Mouse (Mus musculus): ENCODE data around the gene Znhit2.

The Znhit2 gene

DNA sequence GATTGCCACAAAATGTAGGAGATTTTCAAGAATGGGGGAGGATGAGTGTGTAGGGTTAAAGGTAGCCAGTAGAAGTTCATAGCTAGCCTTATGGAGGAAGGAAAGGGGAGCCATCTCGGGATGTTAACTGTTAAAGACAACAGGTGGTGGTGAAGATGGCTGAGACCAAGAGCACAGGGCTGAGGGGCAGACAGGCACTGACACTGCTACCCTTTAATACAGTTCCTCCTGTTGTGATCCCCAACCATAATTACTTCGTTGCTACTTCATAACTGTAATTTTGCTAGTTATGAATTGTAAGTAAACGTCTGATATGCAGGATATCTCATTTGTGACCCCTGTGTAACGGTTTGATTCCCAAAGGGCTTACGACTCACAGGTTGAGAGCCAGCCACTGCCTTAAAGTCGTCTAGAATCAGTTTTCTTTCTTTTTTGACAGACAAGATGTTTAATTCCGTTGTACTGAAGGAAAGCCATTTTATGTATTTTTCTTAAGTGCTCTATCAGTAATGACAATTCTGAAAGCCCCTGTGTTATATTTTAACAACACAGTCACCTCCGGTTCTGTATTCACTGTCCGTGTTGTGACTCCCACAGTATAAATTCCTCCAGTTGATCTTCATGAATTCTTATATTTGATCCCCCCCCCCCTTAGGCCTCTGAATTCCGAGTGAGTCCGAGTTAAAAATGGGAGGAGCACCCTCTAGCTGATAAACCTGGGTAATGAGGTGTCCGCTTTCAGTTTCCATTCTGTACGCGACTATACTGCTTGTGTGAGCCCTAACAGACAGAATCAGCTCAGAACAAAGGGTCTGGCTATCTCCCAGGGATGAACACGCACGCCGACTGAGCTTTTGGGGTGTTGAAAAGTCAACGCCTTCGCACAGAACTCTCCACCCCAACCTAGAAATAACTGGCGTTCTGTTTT lies 15.4 kb upstream of the Znhit2 start:
- in situ Hi-C loops (cut with MboI, MseI), result loop anchor here (5.0 to 10.0 kb wide), 2 partner anchors 37 to 629 kb away; partner anchors contain the start of genes Cdca5, Gm28374, Tmem262 and Zfpl1

DNA sequence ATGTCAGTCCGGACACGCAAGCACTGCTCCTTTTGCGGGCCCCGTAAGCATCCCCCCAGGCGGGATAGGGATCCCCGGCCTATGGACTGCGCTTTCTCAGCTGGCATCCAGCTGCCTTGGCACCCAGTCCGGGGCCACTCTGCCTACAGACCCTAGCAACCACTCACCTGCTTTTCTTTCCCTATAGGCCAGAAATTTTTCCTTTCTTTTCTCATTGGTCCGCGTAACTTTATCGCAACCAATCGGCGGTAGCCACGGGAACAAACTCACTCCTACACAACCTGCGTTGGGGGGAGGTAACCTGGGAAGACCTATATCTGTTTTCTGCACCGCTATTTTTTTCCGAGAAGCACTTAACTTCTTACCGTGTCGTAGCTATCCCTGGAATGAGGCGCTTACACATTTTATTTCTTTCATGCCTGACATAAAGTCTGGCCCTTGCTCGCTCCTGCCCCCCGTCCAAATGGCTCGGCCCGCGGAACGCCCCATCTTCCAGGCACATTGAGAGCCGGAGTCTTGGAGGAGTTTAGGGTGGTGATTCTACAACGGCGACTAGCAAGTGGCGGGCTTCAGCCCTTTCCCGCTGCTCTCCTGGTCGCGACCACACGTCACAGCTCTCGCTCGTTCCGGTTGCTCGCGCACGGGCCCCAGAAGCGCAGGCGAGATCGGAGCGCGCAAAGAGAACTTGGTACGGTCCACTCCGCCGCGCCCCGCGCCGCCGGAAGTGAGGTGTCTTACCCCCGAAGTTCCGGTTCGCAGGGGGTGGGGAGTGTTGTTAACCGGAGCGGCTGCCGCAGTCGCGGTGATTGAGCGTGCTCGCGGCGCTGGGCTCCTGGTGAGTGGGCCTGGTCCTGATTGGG lies 14.5 kb upstream of the Znhit2 start, which contains the start of gene Syvn1:
TSS of gene Syvn1 (plus strand) at position 283 of the 860 bp plus-strand sequence.
- in situ Hi-C loops (cut with MboI, MseI), result loop anchor here (5.0 to 10.0 kb wide), 2 partner anchors 36 to 628 kb away; partner anchors contain the start of genes Cdca5, Gm28374, Tmem262 and Zfpl1

DNA sequence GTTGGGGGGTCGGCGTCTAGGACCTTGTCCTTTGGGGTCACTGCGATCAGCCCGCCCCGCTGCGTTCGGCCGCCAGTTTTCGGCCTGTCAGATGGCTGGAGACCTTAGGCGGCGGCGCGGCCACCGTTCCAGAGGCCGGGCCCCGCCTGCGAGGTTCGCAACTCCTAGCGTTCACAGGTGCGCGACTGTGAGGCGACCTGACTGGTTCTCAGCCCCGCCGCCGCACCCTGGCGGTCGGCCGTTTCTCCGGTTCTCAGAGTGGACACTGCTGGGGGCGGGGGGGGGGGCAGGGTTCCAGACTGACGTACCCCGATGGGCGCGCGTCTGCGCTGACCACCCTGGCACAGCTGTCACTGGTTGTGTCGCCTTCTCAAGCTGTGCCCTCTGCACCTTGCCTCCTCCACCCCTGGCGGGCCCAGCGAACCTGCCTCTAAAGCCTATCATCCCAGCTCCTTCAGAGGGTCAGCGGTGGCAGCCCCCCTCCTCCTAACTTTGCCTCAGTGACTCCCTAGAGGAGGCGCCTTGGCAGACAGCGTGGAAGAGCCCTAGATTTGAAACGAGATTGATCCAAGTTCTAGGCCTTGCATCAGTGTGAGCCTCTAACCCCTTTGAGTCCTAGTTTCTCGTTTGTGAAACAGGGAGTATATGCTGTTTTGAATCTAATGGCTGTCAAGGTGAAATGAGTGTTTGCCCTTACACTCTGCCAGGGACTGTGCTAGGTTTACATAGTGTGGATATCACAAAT lies 13.7 kb upstream of the Znhit2 start:
- in situ Hi-C loops (cut with MboI, MseI), result loop anchor here (5.0 to 10.0 kb wide), 2 partner anchors 35 to 627 kb away; partner anchors contain the start of genes Cdca5, Gm28374, Tmem262 and Zfpl1

DNA sequence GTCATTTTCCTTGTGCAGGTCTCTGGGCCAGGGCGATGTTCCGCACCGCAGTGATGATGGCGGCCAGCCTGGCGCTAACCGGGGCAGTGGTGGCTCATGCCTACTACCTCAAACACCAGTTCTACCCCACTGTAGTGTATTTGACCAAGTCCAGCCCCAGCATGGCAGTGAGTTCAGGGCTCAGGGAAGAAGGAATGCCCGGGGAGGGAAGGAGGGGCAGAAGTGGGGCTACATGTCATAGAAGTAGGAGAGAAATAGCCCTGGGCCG lies 13.2 kb upstream of the Znhit2 start:
- in situ Hi-C loops (cut with MboI, MseI), result loop anchor here (5.0 to 10.0 kb wide), 2 partner anchors 34 to 627 kb away; partner anchors contain the start of genes Cdca5, Gm28374, Tmem262 and Zfpl1

DNA sequence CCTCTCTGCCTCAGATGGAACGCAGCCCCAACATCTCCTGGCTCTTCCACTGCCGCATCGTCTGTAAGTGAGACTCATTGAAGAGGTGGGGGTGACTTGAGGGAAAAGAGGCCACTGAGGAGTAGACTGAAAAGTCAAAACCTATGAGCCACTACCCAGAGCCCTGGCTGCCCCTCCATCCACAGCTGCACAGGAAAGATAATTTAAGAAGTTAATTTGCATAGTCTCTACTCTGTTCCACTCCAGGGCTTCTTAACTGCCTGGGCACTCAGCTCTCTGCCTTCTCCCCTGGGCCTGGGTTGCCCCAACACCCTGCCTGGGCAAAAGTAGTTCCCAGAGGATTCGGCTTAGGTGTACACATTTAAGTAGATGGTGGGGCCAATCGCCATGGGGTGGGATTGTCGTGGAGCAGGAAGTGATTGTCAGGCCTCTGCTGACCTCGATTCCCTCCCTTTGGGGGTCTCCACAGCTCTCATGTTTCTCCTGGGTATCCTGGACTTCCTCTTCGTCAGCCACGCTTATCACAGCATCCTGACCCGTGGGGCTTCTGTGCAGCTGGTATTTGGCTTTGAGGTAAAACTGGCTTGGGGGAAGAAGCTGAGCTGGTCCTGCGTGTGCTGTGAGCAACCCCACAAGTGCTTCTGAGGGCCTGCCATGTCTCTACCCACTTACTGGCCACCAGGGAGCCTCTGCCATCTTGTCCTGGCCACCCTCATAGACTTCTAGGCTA lies 12.1 kb upstream of the Znhit2 start:
- in situ Hi-C loops (cut with MboI, MseI), result loop anchor here (5.0 to 10.0 kb wide), 2 partner anchors 33 to 626 kb away; partner anchors contain the start of genes Cdca5, Gm28374, Tmem262 and Zfpl1

DNA sequence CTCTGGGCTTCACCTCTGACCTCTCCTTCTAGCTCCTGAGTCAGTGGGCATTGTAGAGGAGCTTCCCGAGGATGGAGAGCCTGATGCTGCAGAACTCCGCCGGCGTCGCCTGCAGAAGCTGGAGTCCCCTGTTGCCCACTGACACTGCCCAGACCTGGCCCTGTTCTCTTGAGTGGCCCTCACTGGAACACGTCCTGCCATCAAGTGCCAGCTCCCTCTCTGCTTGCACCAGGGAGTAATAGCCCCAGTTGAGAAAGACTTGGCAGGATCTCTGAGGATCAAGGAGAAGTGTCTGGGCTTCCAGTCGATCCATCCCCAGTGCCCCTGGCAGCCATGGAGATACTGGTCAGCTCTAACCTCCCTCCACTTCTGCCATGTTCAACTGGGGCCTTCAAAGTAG lies 8.5 kb upstream of the Znhit2 start:
- in situ Hi-C loops (cut with MboI, MseI), result no loop called here

DNA sequence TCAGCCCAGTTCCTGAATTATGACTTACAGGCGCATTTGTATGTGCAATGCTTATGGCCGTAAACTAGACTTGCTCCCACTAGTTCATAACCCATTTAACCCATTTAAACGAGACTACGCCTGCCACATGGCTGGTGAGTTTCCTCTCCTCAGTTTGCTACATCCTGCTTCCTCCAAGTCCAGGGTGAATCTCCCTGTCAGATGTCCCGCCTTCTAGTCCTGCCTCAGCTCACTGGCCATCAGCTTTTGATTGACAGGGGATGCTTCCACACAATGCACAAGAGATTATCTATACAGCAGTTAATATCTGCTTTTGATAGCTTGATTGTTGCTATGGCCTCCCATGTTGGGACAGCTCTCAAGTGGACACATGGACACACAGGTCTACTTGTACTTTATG lies 6.7 kb upstream of the Znhit2 start:
- in situ Hi-C loops (cut with MboI, MseI), result no loop called here

DNA sequence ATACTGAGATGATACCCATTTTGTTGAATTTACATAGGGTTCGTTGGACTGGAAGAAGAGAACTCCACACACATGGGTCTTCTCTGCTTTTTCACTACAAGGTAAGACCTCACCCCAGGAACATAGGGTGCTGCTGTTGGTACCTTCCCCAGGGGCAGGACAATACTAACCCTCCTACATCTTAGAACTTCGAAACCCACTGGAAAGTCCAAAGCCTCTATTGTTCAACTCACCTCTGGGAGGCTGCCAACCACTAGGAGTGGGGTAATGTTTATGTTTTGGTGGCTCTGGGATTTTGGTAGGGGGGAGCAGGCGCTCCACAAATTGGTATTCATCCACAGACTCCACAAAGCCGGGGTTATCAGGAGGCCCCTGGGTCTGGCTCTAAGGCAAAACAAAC lies 4.3 kb upstream of the Znhit2 start:
- in situ Hi-C loops (cut with MboI, MseI), result no loop called here

DNA sequence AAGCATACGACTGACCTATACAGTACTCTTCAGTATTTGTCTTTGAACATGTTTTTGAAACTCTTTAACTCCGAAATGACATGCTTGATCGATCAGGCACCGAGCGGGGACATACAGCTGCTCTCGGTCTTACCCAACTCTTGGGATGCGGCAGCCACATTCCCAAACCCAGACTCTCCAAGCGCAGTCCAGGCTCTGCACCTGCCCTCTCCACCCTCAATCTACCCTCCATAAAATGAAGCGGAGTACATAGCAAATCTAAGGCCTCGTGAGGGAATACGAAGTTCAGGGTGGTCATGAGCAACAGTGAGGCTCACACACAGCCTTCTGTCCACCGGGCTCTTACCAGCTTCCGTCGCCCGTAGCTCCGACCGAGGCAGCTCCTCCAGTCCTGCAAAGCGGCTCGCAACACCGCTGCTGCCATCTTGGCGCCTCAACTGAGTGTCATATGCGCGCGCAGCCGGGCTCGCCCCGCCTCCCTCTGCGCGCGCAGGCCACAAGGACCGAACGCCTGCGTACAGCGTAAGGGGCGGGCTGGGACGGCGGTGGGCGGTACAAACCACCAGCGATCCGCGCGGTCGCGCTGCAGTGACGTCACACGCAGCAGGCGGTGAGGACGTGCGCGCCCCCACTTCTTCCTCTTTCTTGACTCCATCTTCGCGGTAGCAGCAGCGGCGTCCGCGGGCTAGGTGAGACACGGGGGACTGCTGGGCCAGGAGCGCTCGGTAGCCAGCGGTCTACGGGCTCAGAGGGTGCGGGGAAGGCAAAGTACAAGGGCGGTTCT lies 3.5 kb upstream of the Znhit2 start, which contains the start of the genes Mrpl49 and Fau:
TSS of gene Mrpl49 (minus strand) at position 473 of the 784 bp plus-strand sequence.
TSS of gene Fau (plus strand) at position 532 of the 784 bp plus-strand sequence.
- in situ Hi-C loops (cut with MboI, MseI), result no loop called here

DNA sequence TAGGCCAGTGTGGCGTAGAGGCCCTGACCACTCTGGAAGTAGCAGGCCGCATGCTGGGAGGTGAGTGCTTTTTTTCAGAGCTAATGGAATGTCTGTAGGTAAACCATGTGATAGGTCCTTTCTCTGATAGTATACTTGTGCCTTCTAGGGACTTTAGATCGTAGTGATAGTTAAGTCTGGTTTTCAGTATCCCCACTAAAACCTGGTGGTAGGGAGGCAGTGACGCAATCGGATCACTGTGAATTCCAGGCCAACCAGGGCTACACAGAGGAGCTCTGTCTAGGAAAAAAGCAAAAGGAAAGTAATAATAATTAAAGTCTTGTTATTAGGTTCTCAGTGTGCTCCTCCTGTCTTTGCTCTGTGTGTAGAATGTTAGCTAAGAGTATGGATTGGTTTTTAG lies 2.5 kb upstream of the Znhit2 start:
- in situ Hi-C loops (cut with MboI, MseI), result no loop called here

DNA sequence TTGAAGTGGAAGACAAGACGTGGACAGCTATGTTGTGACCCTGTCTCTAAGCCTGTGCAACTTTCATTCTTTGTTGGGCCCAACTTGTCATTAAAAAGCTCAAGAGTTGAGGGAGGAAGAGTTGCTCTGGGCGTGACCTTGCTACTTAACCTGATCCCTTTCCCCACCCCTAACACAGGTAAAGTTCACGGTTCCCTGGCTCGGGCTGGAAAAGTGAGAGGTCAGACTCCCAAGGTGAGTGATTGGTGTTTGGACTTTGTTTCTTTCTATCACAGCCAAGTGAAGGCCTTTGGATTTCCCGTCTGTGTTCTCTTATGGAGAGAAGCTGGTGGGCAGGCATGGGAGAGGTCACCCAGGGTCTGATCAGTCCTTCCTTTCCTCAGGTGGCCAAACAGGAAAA lies 2.0 kb upstream of the Znhit2 start:
- in situ Hi-C loops (cut with MboI, MseI), result no loop called here

DNA sequence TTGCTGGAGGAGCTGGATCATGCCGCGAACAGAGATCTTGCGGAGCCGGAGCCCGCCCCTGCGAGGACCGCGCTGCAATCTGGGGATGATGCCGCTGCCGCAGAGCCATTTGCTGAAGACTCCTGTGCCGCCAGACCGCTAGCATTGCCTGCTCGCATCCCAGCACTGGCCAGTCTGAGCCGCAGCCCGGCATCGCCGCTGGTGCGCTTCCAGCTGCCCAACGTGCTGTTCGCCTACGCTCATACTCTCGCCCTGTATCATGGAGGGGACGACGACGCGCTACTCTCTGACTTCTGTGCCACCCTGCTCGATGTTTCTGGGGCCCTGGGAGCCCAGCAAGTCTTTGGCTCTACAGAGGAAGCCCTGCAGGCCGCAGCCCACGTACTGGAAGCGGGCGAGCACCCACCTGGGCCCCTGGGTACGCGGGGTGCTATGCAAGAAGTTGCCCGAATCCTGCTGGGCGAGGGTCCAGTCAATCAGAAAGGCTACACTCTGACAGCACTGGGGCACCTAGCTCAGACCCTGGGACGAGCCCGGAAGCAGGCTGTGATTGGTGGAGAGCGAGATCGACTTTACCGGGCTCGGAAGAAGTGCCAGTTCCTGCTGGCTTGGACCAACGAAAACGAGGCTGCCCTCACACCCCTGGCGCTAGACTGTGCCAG lies 780 bp downstream of the Znhit2 start:
- in situ Hi-C loops (cut with MboI, MseI), result loop anchor here (10.0 kb wide), 2 partner anchors 53 to 273 kb away; partner anchors contain the start of genes Men1 and Sac3d1

DNA sequence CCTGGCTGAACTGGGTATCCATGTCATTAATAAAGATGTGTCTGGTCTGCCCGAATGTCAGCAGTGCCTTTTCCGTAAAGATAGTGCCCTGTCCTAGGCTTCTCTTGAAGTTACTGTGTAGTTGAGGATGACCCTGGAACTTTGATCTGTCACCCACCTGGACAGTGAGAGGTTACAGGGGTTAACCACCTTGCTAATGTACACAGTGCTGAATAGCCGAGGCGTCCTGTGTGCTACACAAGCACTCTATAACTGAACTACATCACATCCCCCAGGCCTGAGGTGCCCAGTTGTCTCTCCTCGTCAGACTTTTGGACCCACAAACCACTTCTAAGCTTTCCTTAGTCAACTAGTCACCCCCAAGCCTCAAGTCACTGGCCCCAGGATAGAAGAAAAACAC lies 1.4 kb downstream of the Znhit2 start:
- in situ Hi-C loops (cut with MboI, MseI), result loop anchor here (10.0 kb wide), 2 partner anchors 52 to 272 kb away; partner anchors contain the start of genes Men1 and Sac3d1

DNA sequence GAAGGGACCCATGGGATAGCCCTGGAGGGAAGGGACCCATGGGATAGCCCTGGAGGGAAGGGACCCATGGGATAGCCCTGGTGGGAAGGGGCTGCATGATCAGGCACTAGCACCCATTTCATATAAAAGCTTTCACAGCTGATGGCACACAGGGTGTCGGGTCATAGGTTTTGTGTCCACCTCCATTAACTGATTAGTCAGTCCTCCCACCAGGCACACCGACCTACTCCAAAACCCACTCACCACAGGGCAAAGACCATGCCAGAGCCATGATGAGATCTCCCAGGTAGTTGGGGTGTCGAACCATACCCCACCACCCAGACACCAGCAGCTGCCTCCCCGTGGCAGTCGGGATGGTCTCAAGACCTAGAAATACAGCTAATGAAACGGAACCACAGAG lies 2.1 kb downstream of the Znhit2 start:
- in situ Hi-C loops (cut with MboI, MseI), result loop anchor here (10.0 kb wide), 2 partner anchors 52 to 272 kb away; partner anchors contain the start of genes Men1 and Sac3d1

DNA sequence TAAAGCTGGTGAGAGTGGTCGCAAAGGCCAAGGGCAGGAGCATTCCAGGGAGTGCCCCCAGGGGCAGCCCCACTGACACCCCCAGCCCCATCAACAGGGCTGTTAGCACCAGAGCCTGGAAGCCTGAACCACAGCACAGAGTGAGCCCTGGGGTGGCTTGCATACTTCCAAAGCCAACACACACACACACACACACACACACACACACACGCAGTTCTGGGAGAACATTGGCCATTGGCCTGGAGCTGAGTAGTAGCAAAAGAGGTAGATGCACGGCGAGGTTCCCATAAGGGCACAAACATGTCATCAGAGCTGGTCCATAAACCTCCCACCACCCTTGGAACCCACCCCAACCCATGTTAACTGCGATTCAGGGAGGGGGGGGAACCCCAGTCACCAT lies 5.6 kb downstream of the Znhit2 start:
- in situ Hi-C loops (cut with MboI, MseI), result loop anchor here (10.0 kb wide), 2 partner anchors 48 to 268 kb away; partner anchors contain the start of genes Men1 and Sac3d1

DNA sequence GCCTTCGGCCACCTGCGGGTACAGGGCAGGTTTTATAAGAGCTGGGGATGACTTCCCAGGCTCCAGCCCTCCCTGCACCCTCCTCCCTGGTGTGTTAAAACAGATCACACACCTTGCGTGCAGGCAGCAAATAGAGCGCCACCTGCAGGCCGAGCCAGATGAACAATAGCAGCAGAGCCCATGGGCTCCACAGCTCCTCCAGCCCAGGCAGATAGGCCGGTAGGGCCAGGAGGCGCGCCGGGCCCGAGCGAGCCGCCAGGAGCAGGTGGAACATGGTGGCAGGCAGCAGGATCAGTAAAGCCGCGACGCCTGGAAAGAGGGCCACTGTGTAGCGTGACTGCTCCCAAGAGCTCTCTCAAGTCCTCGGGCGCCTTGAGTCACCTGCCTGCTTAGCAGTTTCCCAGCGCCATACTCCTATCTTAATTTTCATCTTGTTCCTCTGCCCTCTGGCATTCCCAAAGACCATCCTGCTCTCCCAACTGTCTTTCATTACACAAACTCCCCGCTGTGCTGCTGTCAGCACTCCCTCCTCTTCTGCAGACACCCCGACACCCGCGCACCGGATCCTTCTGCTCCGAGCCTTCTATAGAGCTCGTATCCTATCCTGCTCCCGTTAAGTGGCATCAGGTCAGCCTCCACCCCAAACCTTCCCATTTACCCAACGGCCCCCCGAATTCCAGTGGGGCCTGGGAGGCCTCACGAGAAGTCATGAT lies 6.2 kb downstream of the Znhit2 start:
- in situ Hi-C loops (cut with MboI, MseI), result loop anchor here (10.0 kb wide), 2 partner anchors 48 to 268 kb away; partner anchors contain the start of genes Men1 and Sac3d1

DNA sequence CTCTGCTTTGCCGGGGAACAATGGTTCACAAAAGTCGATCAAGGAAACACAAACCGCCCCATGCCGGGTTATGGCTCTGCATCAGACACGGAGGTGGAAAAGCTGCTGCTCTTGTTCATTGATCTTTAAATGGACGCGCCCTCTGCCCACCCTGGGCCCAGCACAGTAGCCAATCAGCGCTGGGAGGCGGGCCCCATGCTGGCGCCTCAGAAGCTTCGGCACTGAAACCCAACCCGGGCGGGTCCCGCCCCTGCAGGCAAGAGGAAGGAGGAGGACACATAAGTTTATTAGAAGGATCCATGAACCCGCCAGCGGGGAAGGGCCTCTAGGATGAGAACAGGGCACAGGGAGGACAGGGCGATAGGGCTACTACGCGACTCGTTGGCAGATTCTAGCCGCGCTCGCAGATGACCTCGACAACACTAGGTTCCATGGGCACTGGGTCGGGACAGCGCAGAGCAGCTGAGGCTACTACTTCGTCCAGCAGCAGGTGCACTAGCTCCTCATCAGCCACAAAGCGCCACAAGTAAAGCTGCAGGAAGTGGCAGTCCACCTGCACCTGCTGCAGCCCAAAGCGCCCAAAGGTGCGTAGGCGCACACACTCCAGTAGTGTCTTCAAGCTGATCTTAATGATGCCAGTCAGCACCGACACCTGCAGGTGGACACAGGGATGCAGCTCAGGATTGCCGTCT lies 6.9 kb downstream of the Znhit2 start, which contains the start of gene Tm7sf2:
TSS of gene Tm7sf2 (minus strand) at position 650 of the 692 bp plus-strand sequence.
- in situ Hi-C loops (cut with MboI, MseI), result loop anchor here (10.0 kb wide), 2 partner anchors 47 to 267 kb away; partner anchors contain the start of genes Men1 and Sac3d1
